Mouse (Mus musculus) left cerebral cortex, adult 2 months (tissue): Measurements from ENCODE around the gene 6430628N08Rik. TPM values are rescaled to one million over a fixed set of nuclear protein-coding genes. Genes with fewer than 3 reads are reported as not detected.

ENCODE experiments used
- DNase-seq, 2 experiments: peaks; one replicate each; pipeline ENCODE4 v3.0.0; 2021 to 2022; ENCODE audit warnings: low spot score in 2 of 2, mixed read lengths in 1 of 2; ENCODE audit errors: extremely low spot score in 1 of 2
- H3K27ac ChIP-seq: fragments of 200-600 bp; 2 replicates; pipeline ENCODE4 v1.8.1; 2022
- H3K4me3 ChIP-seq: fragments of 200-600 bp; 2 replicates; pipeline ENCODE4 v1.8.1; 2022
- CTCF ChIP-seq: fragments of 200-600 bp; IDR thresholded peaks from 2 replicates; pipeline ENCODE4 v1.8.1; 2022; ENCODE audit warnings: antibody characterized with exemption, mild to moderate bottlenecking, moderate library complexity
- intact Hi-C: fragments of 180-260 bp; cut with DNase I; formaldehyde crosslinking; loops from one replicate; pipeline ENCODE4 v1.15.1; 2025
- total RNA-seq, 2 experiments: library from RNA; stranded (reverse); gene quantifications; 2 replicates each; pipeline ENCODE4 v1.2.3; 2021

6430628N08Rik gene
- total RNA-seq, 2 experiments from 2014 or later, result 0.77 to 1.1 TPM

DNA sequence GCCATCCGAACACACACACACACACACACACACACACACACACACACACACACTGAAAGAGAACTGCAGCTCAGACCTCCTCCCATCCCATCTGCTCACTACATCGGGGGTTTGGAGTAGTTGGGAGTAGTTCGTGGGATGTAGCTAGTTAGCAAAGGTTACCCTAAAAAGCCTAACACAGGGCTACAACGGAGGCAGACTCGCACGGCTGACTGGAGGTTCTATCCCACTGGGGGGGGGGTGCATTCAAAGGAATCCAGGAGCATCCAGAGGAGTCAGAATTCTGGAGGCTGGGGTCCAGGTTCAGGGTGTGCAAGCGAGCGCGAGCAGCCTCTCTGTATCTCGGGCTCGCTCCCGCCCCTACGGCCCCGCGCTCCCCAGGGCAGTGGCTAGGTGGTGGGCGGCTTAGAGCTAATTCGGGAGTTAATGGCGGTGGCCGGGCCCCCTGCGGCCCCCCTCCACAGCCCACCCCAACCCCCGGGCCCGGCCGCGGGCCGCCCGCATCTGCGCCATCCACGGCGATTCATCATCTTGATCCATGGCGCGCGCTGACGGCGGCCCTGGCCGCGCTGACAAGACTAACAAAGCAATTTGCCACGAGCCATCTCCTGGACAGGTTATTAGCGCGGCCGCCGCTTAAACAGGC, 53.3 kb downstream of the 6430628N08Rik start:
- intact Hi-C loops, result no loop called here
- no peak for DNase-seq
- TF ChIP-seq CTCF, result no peak
- H3K27ac ChIP-seq, result no peak overlapping the region
- H3K4me3 ChIP-seq, result no peak overlapping the region

Other genes starting within 250 kb of the 6430628N08Rik start
- 1 to 10 TPM; 1.7 to 2.4 TPM for gene Cyp4b1, start 242.9 kb upstream of the 6430628N08Rik start, total RNA-seq
- 10 to 100 TPM; 50.7 to 52.5 TPM for gene Efcab14, start 152.9 kb upstream of the 6430628N08Rik start, total RNA-seq
- under 1 TPM in 1 of 2 experiments, not detected in 1; 0.75 TPM for gene Tex38, start 109.6 kb upstream of the 6430628N08Rik start, total RNA-seq
- 10 to 100 TPM; 74.6 to 74.8 TPM for gene Atpaf1, start 105.9 kb upstream of the 6430628N08Rik start, total RNA-seq
- 1 to 10 TPM; 4.0 to 4.4 TPM for gene Mob3c, start 62.6 kb upstream of the 6430628N08Rik start, total RNA-seq
- 10 to 100 TPM; 37.6 to 38.7 TPM for gene Mknk1, start 51.5 kb upstream of the 6430628N08Rik start, total RNA-seq
- gene Kncn, start 6.3 kb upstream of the 6430628N08Rik start, total RNA-seq, result under 1 TPM; 0.45 to 0.70 TPM
- not detected for gene Dmbx1, start 49.3 kb downstream of the 6430628N08Rik start, total RNA-seq
- 100 to 1,000 TPM; 100 to 103 TPM for gene Faah, start 127.3 kb downstream of the 6430628N08Rik start, total RNA-seq
- 10 to 100 TPM; 10.9 to 12.8 TPM for gene Nsun4, start 163.2 kb downstream of the 6430628N08Rik start, total RNA-seq
- gene Uqcrh, start 184.4 kb downstream of the 6430628N08Rik start, total RNA-seq, result 100 to 1,000 TPM; 414 to 441 TPM
- gene Lrrc41, start 184.6 kb downstream of the 6430628N08Rik start, total RNA-seq, result 10 to 100 TPM; 45.2 to 49.9 TPM
- under 1 TPM; 0.77 to 0.89 TPM for gene Rad54l, start 233.0 kb downstream of the 6430628N08Rik start, total RNA-seq
- gene Pomgnt1, start 233.2 kb downstream of the 6430628N08Rik start, total RNA-seq, result 10 to 100 TPM; 80.2 to 85.6 TPM